Mouse (Mus musculus) ES-E14 (cell line): ENCODE measurements at regions not wholly inside any gene's neighbourhood (a gene's known extent, or its start where the extent isn't known, plus 50 kb on each side); places are given as distances from the start of the nearest gene placed in this dataset.
A peak's percentile ranks its signal among the peaks of the same experiment; 100 is the strongest.

ENCODE experiments used
- DNase-seq: peaks from one replicate; pipeline ENCODE4 v3.0.0-alpha.2; 2013; ENCODE audit warnings: low read depth, low spot score
- H3K27ac ChIP-seq: 2 replicates; pipeline ENCODE4 v1.5.1; 2012; ENCODE audit warnings: low read depth, mild to moderate bottlenecking, low read length, moderate library complexity, mixed read lengths; ENCODE audit not compliant: poor library complexity, insufficient read depth, severe bottlenecking
- H3K36me3 ChIP-seq: 2 replicates; pipeline ENCODE4 v1.6.1; 2012; ENCODE audit warnings: mild to moderate bottlenecking, low read length, moderate library complexity, mixed read lengths; ENCODE audit not compliant: control insufficient read depth, poor library complexity, insufficient read depth, severe bottlenecking
- H3K4me1 ChIP-seq, 2 experiments: fragments of 150-350 bp in 1 of 2; sonication (generic) in 1 of 2; 2 replicates each; pipeline ENCODE4 v1.6.1; 2012; ENCODE audit warnings: low read length in 2 of 2, mild to moderate bottlenecking in 1 of 2, mixed read lengths in 1 of 2; ENCODE audit not compliant: control insufficient read depth in 2 of 2, insufficient read depth in 2 of 2, poor library complexity in 1 of 2
- H3K4me3 ChIP-seq, 2 experiments: fragments of 150-350 bp in 1 of 2; sonication (generic) in 1 of 2; 2 replicates each; pipeline ENCODE4 v1.5.1; 2012; ENCODE audit warnings: low read length in 2 of 2, low read depth in 1 of 2, mild to moderate bottlenecking in 1 of 2, mixed read lengths in 1 of 2; ENCODE audit not compliant: insufficient read depth in 1 of 2, poor library complexity in 1 of 2, severe bottlenecking in 1 of 2
- H3K9ac ChIP-seq: 2 replicates; pipeline ENCODE4 v1.6.1; 2012; ENCODE audit warnings: low read depth, mild to moderate bottlenecking, low read length, mixed read lengths; ENCODE audit not compliant: poor library complexity, insufficient read depth, severe bottlenecking
- H3K9me3 ChIP-seq: fragments of 150-350 bp; sonication (generic); 2 replicates; pipeline ENCODE4 v1.6.1; 2012; ENCODE audit warnings: low read depth, mild to moderate bottlenecking, low read length; ENCODE audit not compliant: control insufficient read depth, insufficient read depth
- CHD2 ChIP-seq: IDR thresholded peaks from 2 replicates; pipeline ENCODE4 v1.6.1; 2014; ENCODE audit warnings: mild to moderate bottlenecking, low read depth, low read length, inconsistent platforms
- HCFC1 ChIP-seq: IDR thresholded peaks from 2 replicates; pipeline ENCODE4 v1.6.1; 2012; ENCODE audit warnings: low read length, inconsistent platforms, borderline replicate concordance; ENCODE audit not compliant: insufficient read depth
- MAFK ChIP-seq: IDR thresholded peaks from 2 replicates; pipeline ENCODE4 v1.6.1; 2014; ENCODE audit warnings: mild to moderate bottlenecking, low read depth, low read length, inconsistent platforms; ENCODE audit not compliant: insufficient read depth
- ZC3H11A ChIP-seq: IDR thresholded peaks from 2 replicates; pipeline ENCODE4 v1.6.1; 2012; ENCODE audit warnings: low read depth, mild to moderate bottlenecking, inconsistent platforms, low read length, borderline replicate concordance
- ZNF384 ChIP-seq: IDR thresholded peaks from 2 replicates; pipeline ENCODE4 v1.6.1; 2012; ENCODE audit warnings: low read depth, low read length, inconsistent platforms
- in situ Hi-C, 2 experiments: fragments of 600-800 bp; cut with MboI; formaldehyde crosslinking; loops; one replicate each; pipeline ENCODE4 v1.15.1; 2025; ENCODE audit warnings: low sequenced_read_pairs in 2 of 2, inconsistent platforms in 1 of 2; ENCODE audit not compliant: unreplicated experiment in 2 of 2

- no peaks in the 10 kb centered on the region for H3K36me3 ChIP-seq
- H3K9ac ChIP-seq, result no peak overlapping the region
- no peak overlapping the region for H3K27ac ChIP-seq
- TF ChIP-seq ZC3H11A (no peak), CHD2 (no peak), MAFK (no peak), HCFC1 (no peak), ZNF384 (no peak)
- no peak for DNase-seq
- no peaks in the 10 kb centered on the region for H3K4me1 ChIP-seq
- no peak overlapping the region for H3K4me3 ChIP-seq
- H3K9me3 ChIP-seq, result no peaks in the 10 kb centered on the region
- in situ Hi-C loops, result loop anchor here (10.0 to 25.0 kb wide), 2 partner anchors 636 to 654 kb away; no protein-coding TSS in a partner anchor
Measured at GRCm38 (mm10) chr6:51200837-51201236, 231.6 kb upstream of the Nfe2l3 start.

- Histone ChIP-seq H3K9me3 (no peaks in the 10 kb centered on the region), H3K36me3 (no peaks in the 10 kb centered on the region), H3K4me1 (peaks cover 0 to 2% of the 10 kb centered on the region in 2 experiments; a peak in 1 of 4 replicates), H3K9ac (no peak overlapping the region), H3K27ac (no peak overlapping the region; the same call in 1 of the 2 replicates), H3K4me3 (no peak overlapping the region)
- no peak for DNase-seq
- in situ Hi-C loops, result loop anchor here (10.0 to 25.0 kb wide), 2 partner anchors 633 to 650 kb away; no protein-coding TSS in a partner anchor
- no peak for TF ChIP-seq ZNF384
- no peak for TF ChIP-seq MAFK
- no peak for TF ChIP-seq HCFC1
- TF ChIP-seq CHD2, result no peak
- no peak for TF ChIP-seq ZC3H11A
Measured at GRCm38 (mm10) chr6:51204306-51204705, 228.2 kb upstream of the Nfe2l3 start.

DNA sequence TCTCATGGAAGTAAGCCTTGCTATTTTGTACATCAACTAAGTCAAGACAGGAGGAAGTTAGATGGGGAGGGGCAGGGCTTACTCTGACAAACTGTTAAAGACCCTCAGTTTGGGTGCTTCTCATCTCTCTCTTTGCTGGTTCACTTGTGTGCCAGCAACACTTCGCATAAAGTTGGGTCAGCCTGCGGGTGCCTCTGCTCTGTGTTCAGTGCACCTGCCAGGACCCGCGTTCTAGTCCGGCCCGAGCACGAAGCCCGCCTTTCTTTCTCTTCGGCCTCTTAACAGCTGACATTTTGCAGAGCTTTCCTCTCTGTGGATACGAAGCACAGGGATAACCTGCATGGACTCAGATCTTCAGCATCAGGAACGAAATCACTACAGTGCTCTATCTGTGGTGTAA, 227.1 kb upstream of the Nfe2l3 start:
- H3K4me3 ChIP-seq, result no peak overlapping the region
- H3K9ac ChIP-seq, result no peak overlapping the region
- TF ChIP-seq MAFK (no peak), ZNF384 (no peak), HCFC1 (no peak), ZC3H11A (no peak), CHD2 (no peak)
- in situ Hi-C loops, result loop anchor here (10.0 to 25.0 kb wide), 2 partner anchors 632 to 649 kb away; no protein-coding TSS in a partner anchor
- H3K9me3 ChIP-seq, result no peaks in the 10 kb centered on the region
- H3K4me1 ChIP-seq, result peaks cover 0 to 2% of the 10 kb centered on the region in 2 experiments; a peak in 1 of 4 replicates
- DNase-seq, result no peak
- H3K36me3 ChIP-seq, result no peaks in the 10 kb centered on the region
- H3K27ac ChIP-seq, result no peak overlapping the region

DNA sequence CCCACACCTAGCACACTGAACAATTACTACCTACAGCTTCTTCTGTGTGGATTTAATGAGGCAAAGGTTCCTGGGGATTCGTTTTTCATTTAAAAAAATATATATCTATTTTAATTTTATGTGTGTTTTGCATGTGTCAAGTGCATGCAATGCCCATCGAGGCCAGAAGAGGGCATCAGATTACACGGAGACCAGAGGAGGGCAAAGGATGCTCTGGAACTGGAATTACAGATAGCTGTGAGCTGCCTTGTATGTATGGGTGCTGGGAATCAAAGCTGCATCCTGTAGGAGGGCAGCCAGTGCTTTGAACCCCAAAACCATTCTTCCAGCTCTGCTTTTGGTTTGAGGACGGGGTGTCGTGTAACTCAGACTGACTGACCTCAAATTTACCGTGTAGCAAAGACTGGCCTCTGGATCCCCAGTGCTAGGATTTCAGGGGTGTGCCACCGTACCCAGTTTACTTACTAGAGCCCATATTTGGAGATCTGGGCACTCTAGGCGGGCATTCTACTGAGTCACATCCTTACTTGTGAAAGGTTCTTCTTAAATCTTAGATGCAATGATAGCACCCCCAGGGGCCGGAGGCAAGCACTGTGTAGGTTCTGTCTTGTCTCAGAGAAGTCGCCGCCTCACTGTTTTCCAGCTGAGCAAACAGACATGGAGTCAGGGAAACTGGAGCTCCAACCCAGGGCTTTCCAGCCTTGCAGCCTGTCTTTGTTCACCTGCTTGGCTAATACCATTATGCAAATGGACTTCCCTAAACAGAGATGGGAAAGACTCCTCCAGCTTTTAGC, 225.6 kb upstream of the Nfe2l3 start:
- peaks cover 0 to 2% of the 10 kb centered on the region in 2 experiments; a peak in 1 of 4 replicates for H3K4me1 ChIP-seq
- H3K36me3 ChIP-seq, result no peaks in the 10 kb centered on the region
- H3K9me3 ChIP-seq, result no peaks in the 10 kb centered on the region
- DNase-seq, result no peak
- in situ Hi-C loops, result loop anchor here (10.0 to 25.0 kb wide), 2 partner anchors 630 to 648 kb away; no protein-coding TSS in a partner anchor
- no peak overlapping the region for H3K27ac ChIP-seq
- 0 out of 2 replicates have a peak, but pooled peaks have one; percentile 5 for TF ChIP-seq ZC3H11A
- TF ChIP-seq ZNF384, result no peak
- H3K9ac ChIP-seq, result no peak overlapping the region
- no peak overlapping the region for H3K4me3 ChIP-seq
